Comparison of ENCODE assay signal across 8 mouse cellular contexts in the genomic region with DNA sequence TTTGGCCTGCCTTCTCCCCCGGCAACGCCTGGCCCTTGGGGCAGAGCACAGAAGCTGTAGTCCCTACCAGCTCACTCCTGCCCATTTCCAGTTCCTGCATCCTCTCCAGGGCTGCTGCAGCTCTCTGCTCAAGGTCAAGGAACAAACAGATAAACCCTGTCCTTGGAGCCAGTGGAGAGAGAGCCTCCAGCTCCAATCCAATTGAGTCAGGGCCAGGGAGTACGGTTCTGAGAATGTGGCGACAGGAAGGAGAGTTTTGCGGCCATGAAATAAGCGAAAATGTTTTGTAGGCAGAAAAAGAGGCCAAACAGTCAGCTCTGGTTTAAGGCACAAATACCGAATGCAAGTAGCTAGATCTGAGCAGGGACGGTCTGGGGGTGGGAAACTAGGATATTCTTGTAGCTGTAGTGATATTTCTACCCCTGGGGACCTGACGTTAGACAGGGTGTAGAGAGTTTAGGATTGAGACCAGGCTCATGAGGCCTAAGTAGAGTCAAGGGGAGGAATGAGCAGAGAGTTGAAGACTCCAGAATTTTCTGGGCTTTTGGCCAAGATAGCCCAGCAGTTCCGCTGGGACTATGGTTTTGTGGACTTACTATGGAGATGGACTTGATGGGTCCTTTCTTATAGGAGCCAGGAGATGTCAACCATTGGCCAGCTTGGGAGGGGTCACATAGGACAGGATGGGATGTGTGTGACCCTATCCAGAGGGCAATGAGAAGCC.
A peak's percentile ranks its signal among the peaks of the same experiment; 100 is the strongest.
DNase-seq lines count a peak whose midpoint lies in the region; ATAC-seq and TF ChIP-seq lines count a peak whose summit lies in the region.

No protein-coding gene starts in this region.

- no peaks in the 10 kb centered on the region for H3K79me2 ChIP-seq in heart, adult 2 months (replicated peaks; ENCODE audit: control insufficient read depth, insufficient read depth, low read length)

- DNase-seq in gastrocnemius, adult 18-20 months (ENCODE audit: low spot score) = peak; percentile 58
- DNase-seq in gastrocnemius, postnatal 4 days (ENCODE audit: low spot score in 2 of 2) = no peak
- DNase-seq in heart, adult 2 months = peak; percentile 69 to 81
- peak; percentile 39 for DNase-seq in kidney, adult 18-20 months
- no peak for DNase-seq in right cerebral cortex, adult 18-20 months
- no peak for DNase-seq in yolk sac, embryonic 10.5 days (ENCODE audit: low spot score)

- peaks cover under 1% of the 10 kb centered on the region; the same call in 1 of the 2 replicates for H3K9me3 ChIP-seq in lung, embryonic 16.5 days (ENCODE audit: control insufficient read depth, low read length)

- no peak for TF ChIP-seq CTCF in heart, adult 2 months (IDR thresholded peaks at IDR 0.05)

- H3K27ac ChIP-seq in heart, adult 2 months = peak overlapping the region; percentile 73
- H3K27ac ChIP-seq in lung, embryonic 16.5 days (ENCODE audit: low read length) = peak overlapping the region; percentile 97

- no peak; the same call in 1 of the 2 replicates for TF ChIP-seq POLR2A in heart, adult 2 months (IDR thresholded peaks at IDR 0.05; ENCODE audit: insufficient read depth, low read depth, low read length)

- H3K36me3 ChIP-seq in heart, adult 2 months (ENCODE audit: control insufficient read depth, insufficient read depth, low read length) = no peaks in the 10 kb centered on the region
- no peaks in the 10 kb centered on the region for H3K36me3 ChIP-seq in lung, embryonic 16.5 days (ENCODE audit: control insufficient read depth, insufficient read depth, low read length)

- H3K4me1 ChIP-seq in heart, adult 2 months (ENCODE audit: control insufficient read depth, insufficient read depth, low read length) = peaks cover 27% of the 10 kb centered on the region
- peaks cover 47% of the 10 kb centered on the region for H3K4me1 ChIP-seq in lung, embryonic 16.5 days (replicated peaks; ENCODE audit: control insufficient read depth, insufficient read depth, low read length)

- peak; percentile 26 for ATAC-seq in lung, embryonic 16.5 days (ENCODE audit: low read depth)
- ATAC-seq in megakaryocyte-erythroid progenitor cell, adult 5-6 weeks (replicated peaks; ENCODE audit: low FRiP score, low TSS enrichment, poor library complexity, severe bottlenecking) = no peak

- 20% methylated on average over 10 of the region's 10 CpGs for WGBS in heart, adult 2 months
- 30% methylated on average over 10 of the region's 10 CpGs for WGBS in lung, embryonic 16.5 days

- no peak overlapping the region for H3K4me3 ChIP-seq in heart, adult 2 months
- H3K4me3 ChIP-seq in lung, embryonic 16.5 days (ENCODE audit: low read length) = no peak overlapping the region

- H3K9ac ChIP-seq in heart, adult 2 months (ENCODE audit: low read depth, low read length) = 0 out of 2 replicates have a peak overlapping the region, but pooled peaks have one; percentile 1
- peak overlapping the region; percentile 55 for H3K9ac ChIP-seq in lung, embryonic 16.5 days (ENCODE audit: low read length)

- no peaks in the 10 kb centered on the region for H3K27me3 ChIP-seq in heart, adult 2 months (ENCODE audit: control insufficient read depth, insufficient read depth, low read length)
- H3K27me3 ChIP-seq in lung, embryonic 16.5 days (ENCODE audit: control insufficient read depth, insufficient read depth, low read depth, low read length) = no peaks in the 10 kb centered on the region

- TF ChIP-seq EP300 in heart, adult 2 months (IDR thresholded peaks at IDR 0.05; ENCODE audit: insufficient read depth, low read depth, low read length) = no peak

- no peak overlapping the region for H3K4me2 ChIP-seq in lung, embryonic 16.5 days (ENCODE audit: low read depth, low read length)

- intact Hi-C loops in heart, adult 2 months (cut with DNase I) = no loop called here

Comparison
In these comparisons a context has a peak if more than half of its experiments do, and no peak if none do; other contexts are left out.
1. DNase-seq: peak in gastrocnemius, adult 18-20 months (single experiment), heart, adult 2 months (2 of 2) and kidney, adult 18-20 months (single experiment); none in gastrocnemius, postnatal 4 days (0 of 2), right cerebral cortex, adult 18-20 months (single experiment) and yolk sac, embryonic 10.5 days (single experiment).